Mouse (Mus musculus) gastrocnemius, postnatal 25 days (tissue): ENCODE measurements around the gene Mrpl44. TPM values are rescaled to one million over a fixed set of nuclear protein-coding genes. Genes with fewer than 3 reads are reported as not detected.
A peak's percentile ranks its signal among the peaks of the same experiment; 100 is the strongest.

Experiments used
- DNase-seq: peaks from one replicate; pipeline ENCODE4 v3.0.0; 2022
- long read RNA-seq, 2 experiments: library from polyadenylated mRNA; stranded (forward); transcript quantifications; one replicate each; pipeline ENCODE4 v2.0.0; 2021
- total RNA-seq, 2 experiments: library from RNA; stranded (reverse); gene quantifications; 1 replicate in 1 of 2; 2 replicates in 1 of 2; pipeline ENCODE4 v1.2.3; 2021

Gene Mrpl44
- 10 to 100 TPM; 31.9 to 32.9 TPM for total RNA-seq
- long read RNA-seq, experiment 1, transcript Mrpl44-201 (4 exons, 1,424 nt), result major isoform, 57 of 99 reads
- long read RNA-seq, experiment 1, partial matches to known transcripts, result 42 of 99 reads
- long read RNA-seq, experiment 1, other reads (novel, unspliced or antisense), result 0 of 99 reads
- long read RNA-seq, experiment 2, transcript Mrpl44-201 (4 exons, 1,424 nt), result major isoform, 46 of 72 reads
- long read RNA-seq, experiment 2, partial matches to known transcripts, result 23 of 72 reads
- long read RNA-seq, experiment 2, other reads (novel, unspliced or antisense), result 3 of 72 reads

- DNase-seq, result peak; percentile 96
Measured at GRCm38 (mm10) chr1:79775927-79776458, at the start of gene Mrpl44, which contains the start of gene Wdfy1. TSS of gene Mrpl44 (plus strand) at chr1:79776018. TSS of gene Wdfy1 (minus strand) at chr1:79776143.

DNA sequence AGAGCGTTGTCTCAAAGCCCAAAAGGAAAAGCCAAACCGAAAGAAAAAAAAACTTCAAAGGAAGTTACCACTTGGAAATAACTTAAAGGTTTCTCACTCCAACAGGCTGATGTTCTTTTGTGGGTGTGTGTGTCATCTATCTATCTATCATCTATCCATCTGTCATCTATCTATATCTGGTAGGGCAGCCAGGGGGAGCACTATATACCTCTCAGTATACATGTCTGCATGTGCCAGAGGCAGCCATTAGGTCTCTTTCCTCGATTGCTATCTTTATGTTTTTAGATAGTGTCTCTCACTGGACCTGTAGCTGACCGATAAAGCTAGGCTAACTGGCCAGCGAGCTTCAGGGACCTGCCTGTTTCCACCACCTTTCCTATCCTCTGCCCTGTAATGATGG, 41.0 kb upstream of the Mrpl44 start:
- DNase-seq, result no peak

GRCm38 (mm10) chr1:79736408-79736807, 39.4 kb upstream of the Mrpl44 start:
- no peak for DNase-seq

DNA sequence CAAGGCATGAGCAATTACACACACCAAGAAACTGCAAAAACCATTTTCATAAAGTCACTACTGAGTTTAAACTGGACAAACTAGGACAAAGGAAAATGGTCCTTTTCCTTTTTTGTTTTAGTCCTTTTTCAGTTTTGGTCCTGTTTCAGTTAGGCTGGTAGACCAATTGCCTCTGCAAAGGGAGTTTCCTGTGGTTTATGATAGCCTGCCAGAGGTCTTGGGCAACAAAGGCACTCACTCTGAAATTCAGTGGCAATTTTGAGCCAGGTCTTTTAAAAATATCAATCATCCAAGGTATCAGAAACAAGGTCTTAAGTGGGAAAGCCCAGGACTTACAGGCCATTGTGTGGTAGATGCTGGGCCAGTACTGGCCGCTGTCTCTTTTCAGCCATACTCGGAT, 36.1 kb upstream of the Mrpl44 start:
- no peak for DNase-seq

DNA sequence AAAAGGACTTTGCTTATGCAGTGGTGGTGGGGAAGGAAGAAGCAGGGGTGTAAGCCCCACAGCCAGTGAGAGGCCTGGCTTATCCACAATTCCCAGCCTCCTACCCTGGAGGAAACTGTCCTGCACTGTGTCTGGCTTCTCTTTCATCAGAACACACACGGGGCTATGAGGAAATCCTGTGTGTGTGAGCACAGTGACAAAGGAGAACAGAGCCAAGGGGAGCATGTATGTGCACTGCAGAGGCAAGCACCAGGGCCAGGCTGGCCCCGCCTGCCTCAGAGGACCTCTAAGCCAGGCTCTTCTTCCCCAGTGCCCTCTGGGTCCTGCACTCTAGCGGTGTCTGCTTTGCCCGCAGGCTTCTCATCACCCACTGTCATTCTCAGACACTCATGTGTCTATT, 34.8 kb upstream of the Mrpl44 start:
- DNase-seq, result no peak

DNA sequence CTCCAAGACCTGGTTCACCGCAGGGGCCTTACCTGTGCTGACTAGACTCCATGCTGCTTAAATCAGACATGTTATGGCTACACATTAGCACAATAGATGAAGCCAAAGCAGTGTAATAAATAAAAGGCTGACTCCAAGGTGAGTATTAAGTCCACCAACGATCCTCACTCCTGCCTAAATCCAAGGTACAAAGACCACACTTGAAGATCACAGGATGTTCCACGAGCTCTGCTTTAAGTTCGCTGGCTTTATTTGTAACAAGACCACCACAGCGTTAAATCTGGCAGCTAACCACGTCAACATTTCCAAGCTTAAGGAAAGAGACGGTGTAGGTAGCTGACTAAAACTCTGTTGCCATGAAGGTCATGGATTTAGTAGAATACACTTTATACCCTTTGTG, 32.9 kb upstream of the Mrpl44 start:
- DNase-seq, result no peak

GRCm38 (mm10) chr1:79743385-79743784, 32.4 kb upstream of the Mrpl44 start:
- DNase-seq, result no peak

- DNase-seq, result peak; percentile 72
Measured at GRCm38 (mm10) chr1:79746056-79746455, 29.8 kb upstream of the Mrpl44 start.

GRCm38 (mm10) chr1:79751186-79751585, 24.6 kb upstream of the Mrpl44 start:
- no peak for DNase-seq

DNA sequence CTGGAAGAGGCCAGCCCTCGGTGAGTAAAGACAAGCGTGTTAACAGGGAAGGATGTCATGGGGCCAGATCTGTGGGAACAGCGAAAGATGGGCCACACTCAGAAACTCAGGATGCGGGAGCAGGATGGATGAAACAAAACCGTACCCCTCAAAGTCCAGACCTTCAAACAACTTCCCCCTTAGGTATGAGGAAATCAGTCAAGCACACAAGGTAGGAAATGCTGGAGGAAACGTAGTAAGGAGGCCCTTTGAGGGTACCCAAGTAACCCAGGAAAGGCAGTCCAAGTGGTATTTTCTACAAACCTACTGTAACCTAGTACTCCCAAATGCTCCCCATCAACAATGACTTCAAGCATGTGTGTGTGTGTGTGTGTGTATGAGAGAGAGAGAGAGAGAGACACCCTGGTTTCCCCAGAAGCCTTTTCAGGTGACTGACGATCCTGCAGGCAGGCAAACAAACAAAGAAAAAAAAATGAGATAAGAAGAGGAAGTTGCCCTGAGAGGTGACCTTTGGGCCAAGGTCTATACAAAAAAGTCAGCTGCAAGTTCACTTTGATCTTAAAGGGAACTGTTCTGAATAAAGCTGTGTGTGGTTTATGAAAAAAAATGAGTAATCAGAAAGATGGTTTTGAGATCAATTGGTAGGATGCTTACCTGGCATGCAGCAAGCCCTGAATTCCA, 23.7 kb upstream of the Mrpl44 start:
- no peak for DNase-seq

GRCm38 (mm10) chr1:79752714-79753340, 23.0 kb upstream of the Mrpl44 start:
- DNase-seq, result no peak

DNA sequence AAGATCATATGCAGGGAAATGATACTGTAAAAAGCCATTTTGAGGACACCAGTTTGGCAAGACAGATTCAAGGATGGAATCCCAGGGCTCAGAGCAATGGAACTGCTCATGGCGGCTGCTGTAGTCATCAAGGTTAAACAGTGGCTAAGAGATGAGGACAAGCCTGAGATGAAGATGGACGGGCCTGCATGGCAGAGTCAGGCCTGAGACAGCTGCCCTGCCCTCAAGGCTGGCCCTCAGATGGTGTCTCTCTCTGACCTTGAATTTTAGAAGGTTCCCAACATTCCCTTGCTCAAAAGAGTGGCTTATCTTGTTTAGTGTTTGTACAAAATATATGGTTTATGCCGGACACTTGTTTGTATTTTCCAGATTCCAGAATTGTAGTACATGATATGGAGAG, 22.4 kb upstream of the Mrpl44 start:
- DNase-seq, result no peak

DNA sequence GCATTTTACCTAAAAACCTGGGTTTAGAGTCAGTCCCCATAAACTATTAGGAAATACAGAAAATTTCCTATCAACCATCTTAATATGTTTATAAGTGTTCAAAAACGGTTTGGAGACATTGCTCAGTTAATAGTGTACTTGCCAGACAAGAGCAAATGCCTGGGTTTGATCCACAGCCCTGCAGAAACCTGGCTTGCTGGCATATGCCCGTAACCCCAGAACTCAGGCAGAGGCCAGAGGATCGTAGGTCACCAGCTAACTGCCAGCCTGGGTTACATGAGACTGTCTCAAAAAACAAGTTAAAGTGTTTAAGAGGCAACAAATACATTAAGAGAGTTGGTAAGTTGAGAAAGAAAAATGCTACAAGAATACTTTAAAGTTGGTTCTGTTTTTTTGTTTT, 20.9 kb upstream of the Mrpl44 start:
- DNase-seq, result no peak

DNA sequence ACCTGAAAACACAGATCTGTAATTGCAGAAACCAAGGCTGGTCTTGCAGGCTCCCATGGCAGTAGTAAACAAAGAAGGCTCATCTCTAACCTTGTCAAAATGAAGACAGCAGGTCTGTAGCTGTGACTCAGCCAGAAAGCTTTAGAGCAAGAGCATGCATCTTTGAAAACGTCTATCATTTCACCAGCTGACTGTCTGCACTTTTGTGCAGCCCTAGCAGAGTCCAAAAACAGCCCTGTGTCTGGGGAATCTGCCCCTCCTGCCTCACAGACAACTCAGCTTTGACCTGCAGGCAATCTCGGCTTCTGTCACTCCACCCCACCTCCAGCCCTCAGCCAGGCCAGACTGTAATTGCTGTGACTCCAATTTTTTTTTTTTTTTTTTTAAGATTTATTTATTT, 20.4 kb upstream of the Mrpl44 start:
- DNase-seq, result peak; percentile 15

DNA sequence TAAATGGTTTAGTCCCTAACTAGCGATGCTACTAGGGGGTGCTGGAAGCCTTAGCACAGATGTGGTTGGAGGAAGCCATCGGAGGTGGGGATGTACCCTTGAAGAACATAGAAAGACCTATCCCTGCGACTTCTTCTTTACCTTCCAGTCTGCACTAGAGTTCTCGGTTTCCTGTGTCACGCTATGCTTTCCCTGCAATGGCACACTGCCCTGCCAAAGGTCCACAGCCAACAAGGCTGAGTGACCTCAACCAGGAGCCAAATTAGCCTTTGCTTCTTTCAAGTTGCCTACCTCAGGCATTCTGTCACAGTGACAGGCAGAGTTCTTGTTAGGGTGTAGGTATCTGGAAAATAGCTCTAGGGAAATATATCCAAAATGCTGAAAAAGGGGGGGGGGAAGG, 19.4 kb upstream of the Mrpl44 start:
- peak; percentile 57 for DNase-seq

DNA sequence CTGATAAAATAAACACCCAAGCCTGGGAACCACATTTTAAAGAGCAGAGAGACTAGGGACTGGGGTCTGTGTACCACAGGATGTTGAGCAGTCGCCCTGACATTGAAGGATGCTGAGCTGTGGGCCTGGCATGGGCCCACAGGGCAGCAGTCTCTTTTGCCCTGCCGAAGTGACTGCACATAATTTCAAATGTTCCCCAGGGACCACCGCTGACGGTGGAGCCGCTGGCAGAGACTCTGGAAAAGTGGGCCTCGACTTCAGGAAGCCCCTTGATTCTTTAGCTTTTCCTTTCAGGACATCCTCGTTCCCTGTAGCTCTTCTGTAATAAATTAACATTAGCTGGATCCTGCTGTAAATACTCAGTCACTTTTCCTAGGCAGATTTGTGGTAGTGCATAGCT, 18.7 kb upstream of the Mrpl44 start:
- peak; percentile 26 for DNase-seq

DNA sequence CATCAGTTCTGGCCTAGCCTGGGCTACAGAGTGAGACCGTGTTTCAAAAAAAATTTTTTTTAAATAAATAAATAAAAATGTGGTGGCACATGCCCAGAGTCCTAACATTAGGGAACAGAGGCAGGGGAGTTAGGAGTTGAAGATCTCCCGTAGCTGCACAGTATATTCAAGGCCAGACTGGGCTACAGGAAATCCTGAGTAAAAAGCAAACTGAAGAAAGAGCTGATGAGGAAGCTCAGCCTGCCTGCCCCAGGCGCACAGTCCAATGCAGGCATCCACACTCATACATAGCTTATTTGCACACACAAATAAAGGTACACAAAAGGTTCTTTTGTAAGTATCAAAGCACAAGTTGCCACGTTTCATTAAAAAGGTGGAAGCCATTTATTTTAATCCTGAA, 18.2 kb upstream of the Mrpl44 start:
- DNase-seq, result no peak

DNA sequence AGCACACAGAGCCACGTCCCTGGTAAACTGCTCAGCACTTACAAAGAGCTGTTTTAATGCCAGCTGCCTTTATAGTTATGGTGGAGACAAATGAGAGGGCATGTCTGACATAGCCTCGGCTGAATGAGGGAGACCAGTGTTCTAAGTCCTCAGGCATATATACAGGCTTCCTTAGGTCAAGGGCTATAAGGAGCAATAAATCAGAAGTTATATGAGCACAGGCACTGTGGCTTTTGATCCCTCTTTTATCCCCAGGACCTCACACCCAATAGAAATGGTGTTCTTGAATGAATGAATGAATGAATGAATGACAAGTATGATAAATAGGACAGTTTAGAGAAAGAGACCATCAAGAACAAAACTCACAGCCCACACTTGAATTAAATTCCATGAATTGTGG, 16.8 kb upstream of the Mrpl44 start:
- DNase-seq, result no peak

- no peak for DNase-seq
Measured at GRCm38 (mm10) chr1:79759436-79759972, 16.3 kb upstream of the Mrpl44 start.

DNA sequence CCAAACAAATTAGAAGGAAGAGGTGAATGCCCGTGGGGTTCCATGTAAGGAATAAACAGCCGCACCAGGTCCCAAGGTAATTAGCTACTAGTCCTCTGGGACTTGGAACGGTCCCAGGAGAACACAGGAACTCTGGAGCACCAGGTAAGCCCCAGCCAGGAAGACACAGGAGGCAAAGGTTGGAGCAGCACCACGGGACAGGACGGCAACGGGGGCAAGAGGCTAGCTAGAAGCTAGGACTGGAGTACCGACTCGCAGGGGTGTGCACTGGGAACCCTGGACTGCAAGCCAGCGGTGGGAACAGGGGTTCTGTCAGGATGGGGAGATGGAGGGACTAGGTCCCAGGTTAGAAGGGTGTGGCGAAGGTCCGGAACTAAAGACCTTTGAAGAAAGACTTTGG, 15.2 kb upstream of the Mrpl44 start:
- DNase-seq, result no peak

DNA sequence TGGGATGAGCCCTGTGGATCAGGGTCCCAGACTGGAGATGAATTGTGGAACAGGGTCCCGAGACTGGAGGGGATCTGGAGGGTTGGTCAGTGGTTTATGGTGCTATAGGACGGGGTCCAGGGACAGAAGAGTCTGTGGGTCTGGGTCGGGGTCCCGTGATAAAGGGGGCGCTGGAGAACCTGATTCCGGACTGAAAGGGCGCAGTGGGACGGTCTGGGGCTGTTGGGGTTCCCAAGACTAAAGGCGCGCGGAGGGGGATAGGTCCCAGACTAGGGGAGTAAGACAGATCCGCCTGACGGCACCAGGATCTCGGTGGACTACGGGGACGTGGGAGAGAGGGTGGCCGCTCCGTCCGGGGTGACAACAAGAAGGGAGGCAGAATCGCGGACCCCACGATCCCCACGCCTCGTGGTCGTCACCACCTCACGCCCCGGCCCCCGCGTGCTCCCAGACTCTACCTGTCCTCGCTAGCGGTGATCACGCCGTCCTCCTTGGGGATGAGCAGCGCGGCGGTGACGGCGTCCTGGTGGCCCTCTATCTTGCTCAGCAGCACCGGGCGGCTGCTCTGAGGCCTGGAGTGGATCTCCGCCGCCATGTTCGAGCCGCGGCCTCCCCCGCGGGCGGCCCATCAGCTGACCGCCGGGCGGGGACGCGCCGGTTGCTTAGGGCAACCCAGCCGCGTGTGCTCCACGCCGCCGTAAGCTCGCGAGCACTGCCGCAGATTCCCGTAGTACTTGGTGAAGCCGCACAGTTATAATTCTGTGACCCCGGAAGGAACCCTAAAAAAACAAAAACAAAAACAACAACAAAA, 14.5 kb upstream of the Mrpl44 start:
- peak; percentile 79 for DNase-seq

DNA sequence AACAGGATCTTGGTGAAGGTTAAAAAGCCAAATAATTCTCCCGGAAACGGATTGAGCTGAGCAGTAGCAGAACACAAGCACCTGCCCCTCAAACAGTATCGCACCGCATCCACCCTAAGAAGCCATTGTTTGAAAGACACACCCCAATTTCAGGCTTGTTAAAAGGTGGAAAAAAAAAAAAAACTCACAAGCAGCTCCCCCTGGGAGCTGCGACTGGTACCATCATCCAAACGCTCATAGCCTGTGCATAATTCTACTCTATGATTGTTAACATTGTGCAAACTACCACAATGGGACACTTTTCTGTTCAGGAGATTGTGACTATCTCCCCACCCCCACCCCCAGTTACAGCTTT, 13.9 kb upstream of the Mrpl44 start:
- DNase-seq, result no peak
